Mouse (Mus musculus): ENCODE measurements around the gene Bpifb4. TPM values are rescaled to one million over a fixed set of nuclear protein-coding genes. Genes with fewer than 3 reads are reported as not detected.

Bpifb4 gene
- polyA plus RNA-seq (2012; ENCODE audit: low replicate concordance), result not detected in 2 replicates

GRCm38 (mm10) chr2:153937843-153938242 lies at the start of gene Bpifb4:
Bpifb4 (plus strand) TSS chr2:153938212.

GRCm38 (mm10) chr2:153900088-153900487 lies 37.9 kb upstream of the Bpifb4 start, which contains the start of gene Bpifb6:
Bpifb6 (plus strand) TSS chr2:153900388.

GRCm38 (mm10) chr2:153917930-153918329 lies 20.1 kb upstream of the Bpifb4 start, which contains the start of gene Bpifb3:
Bpifb3 (plus strand) TSS chr2:153918230.

GRCm38 (mm10) chr2:153974582-153974981 lies 36.6 kb downstream of the Bpifb4 start, which contains the start of gene Bpifa6:
Bpifa6 (plus strand) TSS chr2:153974945.

GRCm38 (mm10) chr2:154007965-154008364 lies 70.0 kb downstream of the Bpifb4 start, which contains the start of gene Bpifa2:
Bpifa2 (plus strand) TSS chr2:154008265.

Other genes with a start within 250 kb of the Bpifb4 start
- 0.35 and 0.45 TPM in 2 replicates for gene Dnmt3c, start 241.6 kb upstream of the Bpifb4 start, polyA plus RNA-seq (2012; ENCODE audit: low replicate concordance)
- gene Mapre1, start 196.9 kb upstream of the Bpifb4 start, polyA plus RNA-seq (2012; ENCODE audit: low replicate concordance), result 0.87 and 2.4 TPM in 2 replicates
- gene Efcab8, start 158.3 kb upstream of the Bpifb4 start, polyA plus RNA-seq (2012; ENCODE audit: low replicate concordance), result 0.20 and 0.28 TPM in 2 replicates
- not detected in 2 replicates for gene Sun5, start 67.1 kb upstream of the Bpifb4 start, polyA plus RNA-seq (2012; ENCODE audit: low replicate concordance)
- gene Bpifb2, start 63.2 kb upstream of the Bpifb4 start, polyA plus RNA-seq (2012; ENCODE audit: low replicate concordance), result not detected in 2 replicates
- gene Bpifb6, start 37.8 kb upstream of the Bpifb4 start, polyA plus RNA-seq (2012; ENCODE audit: low replicate concordance), result not detected in 2 replicates
- gene Bpifb3, start 20.0 kb upstream of the Bpifb4 start, polyA plus RNA-seq (2012; ENCODE audit: low replicate concordance), result not detected in 2 replicates
- not detected in 2 replicates for gene Bpifa6, start 36.7 kb downstream of the Bpifb4 start, polyA plus RNA-seq (2012; ENCODE audit: low replicate concordance)
- not detected in 2 replicates for gene Bpifa2, start 70.1 kb downstream of the Bpifb4 start, polyA plus RNA-seq (2012; ENCODE audit: low replicate concordance)
- not detected in 2 replicates for gene Bpifa3, start 192.1 kb downstream of the Bpifb4 start, polyA plus RNA-seq (2012; ENCODE audit: low replicate concordance)
- gene Bpifa1, start 204.7 kb downstream of the Bpifb4 start, polyA plus RNA-seq (2012; ENCODE audit: low replicate concordance), result not detected in 2 replicates
- not detected in 2 replicates for gene Bpifa5, start 224.4 kb downstream of the Bpifb4 start, polyA plus RNA-seq (2012; ENCODE audit: low replicate concordance)